Mouse (Mus musculus) limb, embryonic 14.5 days (tissue): Measurements from ENCODE around the gene Hspa2. TPM values are rescaled to one million over a fixed set of nuclear protein-coding genes. Genes with fewer than 3 reads are reported as not detected.
A peak's percentile ranks its signal among the peaks of the same experiment; 100 is the strongest.
"Not testable (repeated sequence)": the region's sequence is repeated elsewhere in the genome, so short reads cannot be mapped to it uniquely, and the experiment has no call there.

Experiments
- ATAC-seq: fragments of 200-750 bp; cut with Nextera tagmentation; 2 replicates; pipeline ENCODE4 v1.8.0; 2017; ENCODE audit warnings: low read depth, moderate number of reproducible peaks, moderate TSS enrichment; ENCODE audit not compliant: low FRiP score
- DNase-seq: peaks from one replicate; pipeline ENCODE4 v3.0.0-alpha.2; 2015; ENCODE audit warnings: low spot score
- H3K27ac ChIP-seq: fragments of 300-500 bp; sonication (generic); replicated peaks from 2 replicates; pipeline ENCODE4 v1.5.1; 2014; ENCODE audit warnings: low read depth, mild to moderate bottlenecking, low read length, moderate library complexity, mixed read lengths
- H3K27me3 ChIP-seq: fragments of 300-500 bp; sonication (generic); 2 replicates; pipeline ENCODE4 v1.6.1; 2014; ENCODE audit warnings: low read length, mixed read lengths; ENCODE audit not compliant: control insufficient read depth, insufficient read depth
- H3K36me3 ChIP-seq: fragments of 300-500 bp; sonication (generic); 2 replicates; pipeline ENCODE4 v1.6.1; 2014; ENCODE audit warnings: mild to moderate bottlenecking, low read length, moderate library complexity, mixed read lengths; ENCODE audit not compliant: control insufficient read depth, insufficient read depth
- H3K4me1 ChIP-seq: fragments of 300-500 bp; sonication (generic); 2 replicates; pipeline ENCODE4 v1.6.1; 2014; ENCODE audit warnings: antibody characterized with exemption, low read length, mixed read lengths; ENCODE audit not compliant: control insufficient read depth, insufficient read depth
- H3K4me2 ChIP-seq: fragments of 300-500 bp; sonication (generic); replicated peaks from 2 replicates; pipeline ENCODE4 v1.6.1; 2014; ENCODE audit warnings: low read depth, mild to moderate bottlenecking, low read length, moderate library complexity; ENCODE audit not compliant: severe bottlenecking
- H3K4me3 ChIP-seq: fragments of 300-500 bp; sonication (generic); replicated peaks from 2 replicates; pipeline ENCODE4 v1.5.1; 2014; ENCODE audit warnings: low read length
- H3K9ac ChIP-seq: fragments of 300-500 bp; sonication (generic); 2 replicates; pipeline ENCODE4 v1.6.1; 2014; ENCODE audit warnings: mild to moderate bottlenecking, low read depth, low read length, moderate library complexity; ENCODE audit not compliant: severe bottlenecking
- H3K9me3 ChIP-seq: fragments of 300-500 bp; sonication (generic); 2 replicates; pipeline ENCODE4 v1.6.1; 2016; ENCODE audit warnings: low read length; ENCODE audit not compliant: control insufficient read depth
- POLR2A ChIP-seq: fragments of 200-500 bp; IDR thresholded peaks from 2 replicates; pipeline ENCODE4 v1.8.0; 2012; ENCODE audit warnings: inconsistent platforms, mild to moderate bottlenecking, moderate library complexity, borderline replicate concordance; ENCODE audit not compliant: insufficient read depth, insufficient read length; ENCODE audit errors: extremely low read depth
- WGBS: fragments of 180-500 bp; shearing (Covaris S2); extraction: QIAGEN DNeasy Blood & Tissue Kit; methylation state at CpG from one replicate; pipeline ENCODE4 v1.1.7; 2014; 5-methylcytosine and 5-hydroxymethylcytosine counted together
- polyA plus RNA-seq, 2 experiments: library from polyadenylated mRNA; depleted of rRNA in 1 of 2; stranded (reverse) in 1 of 2; unstranded in 1 of 2; fragments of >200 nt; fragmentation: Nextera tagmentation in 1 of 2; extraction: Ambion mirVana in 1 of 2; gene quantifications; 2 replicates each; pipeline versions ENCODE4 v1.2.1 to v1.2.3; 2012 to 2014

Hspa2 gene
- polyA plus RNA-seq, 2 experiments, result 6.7 to 7.7 TPM

GRCm38 (mm10) chr12:76435084-76435483 lies 31.1 kb downstream of the Hspa2 start:
- H3K36me3 ChIP-seq, result no peaks in the 10 kb centered on the region
- DNase-seq (no peak), ATAC-seq (peak; percentile 57; the same call in 1 of the 2 replicates)
- H3K9me3 ChIP-seq, result no peaks in the 10 kb centered on the region
- H3K4me3 ChIP-seq, result peak overlapping the region; percentile 39
- TF ChIP-seq POLR2A, result 0 out of 2 replicates have a peak, but pooled peaks have one; percentile 16
- 3% methylated on average over 17 of the region's 17 CpGs for WGBS
- H3K27me3 ChIP-seq, result no peaks in the 10 kb centered on the region
- peak overlapping the region; percentile 65 for H3K9ac ChIP-seq
- H3K4me1 ChIP-seq, result peaks cover 8% of the 10 kb centered on the region
- H3K27ac ChIP-seq, result no peak overlapping the region
- peak overlapping the region; percentile 77 for H3K4me2 ChIP-seq

DNA sequence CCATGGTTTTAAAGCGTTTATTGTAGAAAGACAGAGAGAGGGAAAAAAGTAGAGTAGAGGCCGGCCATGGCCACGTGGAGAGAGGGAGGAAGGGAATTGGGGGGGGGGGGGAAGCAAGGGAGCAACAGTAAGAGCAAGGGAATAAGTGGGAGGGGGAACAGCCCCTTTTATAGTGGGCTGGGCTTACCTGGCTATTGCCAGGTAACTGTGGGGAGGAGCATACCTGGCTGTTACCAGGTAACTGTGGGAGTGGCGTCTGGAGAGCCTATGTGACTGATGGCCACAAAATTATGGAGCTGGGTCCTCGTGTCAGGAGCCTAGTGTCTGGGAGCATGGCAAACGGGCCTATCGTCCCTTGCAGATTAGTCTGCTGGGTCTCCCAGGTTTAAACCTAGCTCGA lies 31.6 kb downstream of the Hspa2 start:
- no peak for ATAC-seq
- Histone ChIP-seq H3K4me3 (peak overlapping the region; percentile 39), H3K27me3 (no peaks in the 10 kb centered on the region), H3K36me3 (no peaks in the 10 kb centered on the region), H3K9me3 (no peaks in the 10 kb centered on the region), H3K4me1 (peaks cover 8% of the 10 kb centered on the region), H3K27ac (no peak overlapping the region), H3K4me2 (peak overlapping the region; percentile 77), H3K9ac (peak overlapping the region; percentile 65; the same call in 1 of the 2 replicates)
- WGBS, result 37% methylated on average over 8 of the region's 8 CpGs
- DNase-seq, result no peak
- no peak for TF ChIP-seq POLR2A

- not testable (repeated sequence) for H3K9me3 ChIP-seq, H3K9ac ChIP-seq, H3K4me3 ChIP-seq, H3K4me2 ChIP-seq, H3K27ac ChIP-seq, ATAC-seq, H3K4me1 ChIP-seq, H3K27me3 ChIP-seq, DNase-seq, H3K36me3 ChIP-seq
- 72% methylated on average over 6 of the region's 6 CpGs for WGBS
Observed at GRCm38 (mm10) chr12:76443488-76443887, 39.5 kb downstream of the Hspa2 start.

DNA sequence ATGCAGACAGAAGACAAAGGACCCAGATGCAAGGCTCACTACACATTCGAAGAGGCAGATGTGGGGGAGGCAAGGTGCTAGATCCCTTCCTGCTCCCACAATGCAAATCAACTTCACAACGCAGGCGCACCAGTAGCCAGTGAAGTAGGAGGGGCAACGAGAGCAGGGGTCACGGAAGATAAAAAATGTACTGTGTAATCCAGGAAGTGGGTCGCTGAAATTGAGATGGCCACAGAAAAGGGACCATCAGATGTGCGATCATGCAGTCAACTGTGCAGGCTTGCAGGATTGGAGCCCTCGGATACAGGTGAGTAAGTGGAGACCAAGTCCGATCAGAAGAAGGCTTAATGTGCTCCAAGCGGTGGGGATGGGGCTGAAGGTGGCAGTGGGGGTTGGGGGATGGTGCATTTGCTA lies 40.4 kb downstream of the Hspa2 start:
- H3K27me3 ChIP-seq, result no peaks in the 10 kb centered on the region
- no peaks in the 10 kb centered on the region for H3K4me1 ChIP-seq
- no peak overlapping the region for H3K4me2 ChIP-seq
- no peak overlapping the region for H3K4me3 ChIP-seq
- ATAC-seq (no peak), DNase-seq (no peak)
- no peaks in the 10 kb centered on the region for H3K36me3 ChIP-seq
- 62% methylated on average over 10 of the region's 10 CpGs for WGBS
- H3K9ac ChIP-seq, result no peak overlapping the region
- TF ChIP-seq POLR2A, result no peak
- no peak overlapping the region for H3K27ac ChIP-seq
- no peaks in the 10 kb centered on the region for H3K9me3 ChIP-seq

GRCm38 (mm10) chr12:76444862-76445261 lies 40.9 kb downstream of the Hspa2 start:
- no peak for ATAC-seq
- no peak for TF ChIP-seq POLR2A
- no peak overlapping the region for H3K27ac ChIP-seq

GRCm38 (mm10) chr12:76446201-76446600 lies 42.2 kb downstream of the Hspa2 start:
- Histone ChIP-seq H3K36me3 (no peaks in the 10 kb centered on the region), H3K4me1 (no peaks in the 10 kb centered on the region), H3K27me3 (no peaks in the 10 kb centered on the region), H3K4me2 (no peak overlapping the region), H3K4me3 (no peak overlapping the region), H3K9ac (no peak overlapping the region), H3K9me3 (no peaks in the 10 kb centered on the region), H3K27ac (no peak overlapping the region)
- TF ChIP-seq POLR2A, result no peak
- 87% methylated on average over 11 of the region's 11 CpGs for WGBS
- DNase-seq (no peak), ATAC-seq (no peak)

More at GRCm38 (mm10) chr12:76444862-76445261, 40.9 kb downstream of the Hspa2 start:
- Histone ChIP-seq H3K4me1 (no peaks in the 10 kb centered on the region), H3K4me3 (no peak overlapping the region), H3K36me3 (no peaks in the 10 kb centered on the region), H3K9me3 (no peaks in the 10 kb centered on the region), H3K27me3 (no peaks in the 10 kb centered on the region), H3K9ac (no peak overlapping the region), H3K4me2 (no peak overlapping the region)
- WGBS, result 75% methylated on average over 6 of the region's 6 CpGs
- DNase-seq, result no peak
